Mouse (Mus musculus) left cerebral cortex, adult 18-20 months (tissue): ENCODE data around the gene Nelfe. TPM values are rescaled to one million over a fixed set of nuclear protein-coding genes. Genes with fewer than 3 reads are reported as not detected.
A peak's percentile ranks its signal among the peaks of the same experiment; 100 is the strongest.

ENCODE experiments used
- DNase-seq, 2 experiments: peaks; one replicate each; pipeline ENCODE4 v3.0.0; 2021 to 2022; ENCODE audit warnings: low spot score in 2 of 2, mixed read lengths in 1 of 2
- total RNA-seq, 2 experiments: library from RNA; stranded (reverse); gene quantifications; 2 replicates each; pipeline ENCODE4 v1.2.3; 2021

The Nelfe gene
- total RNA-seq, 2 experiments from 2014 or later = 33.8 to 39.7 TPM

GRCm38 (mm10) chr17:34840736-34841307 lies 9.4 kb upstream of the Nelfe start:
- no peak for DNase-seq

- no peak for DNase-seq
These were observed 5.3 kb upstream of the Nelfe start for GRCm38 (mm10) chr17:34844884-34845283.

GRCm38 (mm10) chr17:34847192-34847591 lies 3.0 kb upstream of the Nelfe start:
- no peak for DNase-seq

GRCm38 (mm10) chr17:34847615-34848014 lies 2.6 kb upstream of the Nelfe start:
- DNase-seq = no peak

- no peak for DNase-seq
These were observed 430 bp downstream of the Nelfe start for GRCm38 (mm10) chr17:34850517-34851125.

DNA sequence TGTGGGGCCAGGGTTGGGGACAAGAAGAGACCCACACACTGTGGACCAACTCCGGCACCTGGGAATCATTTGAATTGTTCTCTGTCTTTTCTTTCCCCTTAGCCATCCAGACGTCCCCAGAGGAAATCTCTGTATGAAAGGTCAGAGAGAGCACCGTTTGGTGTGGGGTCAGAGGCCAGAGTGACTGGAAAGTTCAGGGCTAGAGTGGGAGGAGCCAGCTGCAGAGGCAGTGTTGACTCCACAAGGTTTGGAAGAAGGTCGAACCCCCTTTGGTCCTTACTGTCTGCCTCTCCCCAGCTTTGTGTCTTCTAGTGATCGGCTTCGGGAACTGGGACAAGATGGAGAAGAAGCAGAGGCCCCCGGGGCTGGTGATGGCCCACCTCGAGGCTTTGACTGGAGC lies 3.3 kb downstream of the Nelfe start:
- no peak for DNase-seq

DNA sequence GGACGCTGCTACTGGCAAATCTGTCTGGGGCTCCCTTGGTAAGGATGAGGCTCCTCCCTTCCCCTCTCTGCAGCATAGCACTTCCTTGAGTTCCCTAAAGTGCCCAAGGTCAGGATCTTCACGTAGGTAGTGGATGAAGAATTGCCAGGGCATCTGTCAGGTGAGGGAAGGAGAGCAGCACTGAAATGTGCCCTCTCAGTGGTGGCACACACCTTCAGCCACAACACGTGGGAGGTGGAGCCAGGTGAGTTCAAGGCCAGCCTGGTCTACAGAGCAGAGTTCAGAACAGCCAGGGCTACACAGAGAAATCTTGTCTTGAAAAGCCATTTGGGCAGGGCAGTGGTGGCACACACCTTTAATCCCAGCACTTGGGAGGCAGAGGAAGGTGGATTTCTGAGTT lies 4.6 kb downstream of the Nelfe start:
- DNase-seq = no peak

GRCm38 (mm10) chr17:34855825-34856224 lies 5.6 kb downstream of the Nelfe start:
- DNase-seq = peak; percentile 17 to 42

- DNase-seq = no peak
These were observed 8.5 kb downstream of the Nelfe start for GRCm38 (mm10) chr17:34858670-34859069.

DNA sequence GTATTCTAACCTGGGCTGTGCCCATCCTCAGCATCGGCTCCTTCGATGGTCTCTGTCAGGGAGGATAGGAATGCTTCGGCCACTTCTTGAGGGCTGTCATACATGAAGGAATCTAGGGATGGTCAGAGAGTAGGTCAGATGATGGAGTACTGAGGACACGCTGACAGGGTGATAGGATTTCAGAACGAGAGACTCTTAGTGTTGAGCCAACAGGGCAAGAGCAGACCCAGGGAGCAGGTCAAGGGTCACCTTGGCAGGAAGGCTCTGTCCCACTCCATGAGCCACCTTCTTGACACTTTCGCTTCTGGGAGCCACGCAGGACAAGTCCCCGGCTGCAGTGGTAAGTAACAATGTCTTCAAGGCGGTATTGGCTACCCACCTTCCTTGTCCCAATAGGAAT lies 10.3 kb downstream of the Nelfe start:
- DNase-seq = no peak

- DNase-seq = no peak
These were observed 11.7 kb downstream of the Nelfe start for GRCm38 (mm10) chr17:34861704-34862415.

DNA sequence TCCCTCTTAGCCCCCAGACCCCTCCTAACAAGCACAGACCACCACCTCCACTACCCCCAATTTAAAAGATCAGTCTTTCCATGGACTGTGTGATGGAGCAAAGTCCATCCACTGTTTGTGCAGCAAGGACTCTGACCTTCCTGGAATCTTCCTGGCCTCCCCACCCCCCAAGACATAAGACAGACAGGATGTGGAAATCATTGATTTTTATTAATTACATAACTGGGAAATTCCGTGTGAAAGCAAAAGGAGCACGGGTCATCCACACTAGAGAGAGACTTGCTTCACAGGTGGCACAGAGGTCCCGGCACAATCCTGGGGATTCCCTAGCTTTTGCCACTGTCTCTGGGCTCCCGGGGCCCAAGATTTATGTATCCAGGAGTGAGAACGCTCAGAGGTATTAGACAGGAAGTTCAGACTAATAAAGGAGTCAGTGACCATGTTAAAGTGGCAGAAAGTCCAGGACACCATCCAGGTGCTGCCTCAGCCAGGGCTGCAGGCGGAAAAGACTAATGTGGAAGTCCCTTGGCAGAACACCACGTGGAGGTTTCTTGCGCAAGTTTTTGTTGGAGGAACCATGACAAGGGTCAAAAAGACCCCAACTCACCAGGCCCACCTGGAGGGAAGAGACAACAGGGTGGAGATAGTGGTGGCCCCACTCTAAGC lies 12.4 kb downstream of the Nelfe start, which contains the start of gene Cfb:
Gene Cfb, minus strand, starts transcription at position 103 of the 666 bp plus-strand sequence.
- DNase-seq = no peak

GRCm38 (mm10) chr17:34865981-34866380 lies 15.8 kb downstream of the Nelfe start:
- DNase-seq = no peak

- no peak for DNase-seq
These were observed 24.1 kb downstream of the Nelfe start for GRCm38 (mm10) chr17:34874321-34874720.

GRCm38 (mm10) chr17:34879336-34879879 lies 29.2 kb downstream of the Nelfe start, which contains the start of gene Zbtb12:
Zbtb12 (plus strand) TSS chr17:34879483.
- DNase-seq = no peak

GRCm38 (mm10) chr17:34881166-34881565 lies 31.0 kb downstream of the Nelfe start:
- no peak for DNase-seq

DNA sequence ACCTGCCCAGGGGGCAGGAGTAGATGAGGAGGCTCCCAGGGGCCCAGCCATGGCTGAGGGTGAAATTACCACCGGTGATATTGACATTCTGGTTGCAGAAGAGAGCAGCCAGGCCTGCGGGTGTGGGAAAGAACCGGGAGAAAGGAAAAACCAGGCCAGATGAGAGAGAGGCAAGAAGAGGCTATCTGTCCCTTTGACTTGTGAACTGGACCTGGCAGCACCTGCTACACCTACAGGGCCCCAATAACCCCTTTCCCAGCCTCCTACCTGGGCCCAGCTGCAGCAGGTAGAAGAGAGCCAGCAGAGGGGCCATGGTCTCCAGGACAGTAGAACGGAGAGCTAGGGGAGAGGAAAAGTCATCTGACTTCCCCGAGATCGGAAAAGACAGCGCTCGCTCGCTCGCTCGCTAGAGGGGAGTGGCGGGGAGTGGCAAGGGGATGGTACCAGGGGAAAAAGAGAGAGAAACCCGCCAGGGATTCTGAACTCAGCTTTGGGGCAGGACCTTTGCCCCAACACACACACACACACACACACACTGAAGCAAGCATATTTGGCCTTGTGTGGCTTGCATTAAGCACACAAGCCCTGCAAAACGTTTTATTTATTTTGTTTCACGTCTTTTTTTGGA lies 31.6 kb downstream of the Nelfe start, which contains the start of gene Gm20547:
Gene Gm20547, minus strand, starts transcription at position 360 of the 628 bp plus-strand sequence.
- no peak for DNase-seq

DNA sequence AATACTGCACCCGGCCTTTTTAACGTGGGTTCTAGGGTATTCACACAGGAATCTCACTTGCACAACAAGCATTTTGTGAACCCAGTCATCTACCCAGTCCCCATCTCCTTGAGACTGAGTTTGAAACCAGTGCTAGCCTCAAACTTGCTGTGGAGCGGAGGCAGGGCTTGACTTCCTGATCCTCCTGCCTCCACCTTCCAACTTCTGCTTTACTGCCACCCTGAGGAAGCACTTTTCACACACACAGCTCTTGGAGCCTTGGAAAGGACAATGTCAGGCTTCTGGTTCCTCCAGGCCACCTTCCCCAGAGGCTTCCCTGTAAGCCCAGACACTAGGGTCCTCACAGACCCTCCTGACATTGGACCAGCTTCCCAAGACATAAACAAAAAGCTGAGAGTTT lies 33.1 kb downstream of the Nelfe start:
- DNase-seq = no peak

- no peak for DNase-seq
These were observed 34.5 kb downstream of the Nelfe start for GRCm38 (mm10) chr17:34884704-34885103.

DNA sequence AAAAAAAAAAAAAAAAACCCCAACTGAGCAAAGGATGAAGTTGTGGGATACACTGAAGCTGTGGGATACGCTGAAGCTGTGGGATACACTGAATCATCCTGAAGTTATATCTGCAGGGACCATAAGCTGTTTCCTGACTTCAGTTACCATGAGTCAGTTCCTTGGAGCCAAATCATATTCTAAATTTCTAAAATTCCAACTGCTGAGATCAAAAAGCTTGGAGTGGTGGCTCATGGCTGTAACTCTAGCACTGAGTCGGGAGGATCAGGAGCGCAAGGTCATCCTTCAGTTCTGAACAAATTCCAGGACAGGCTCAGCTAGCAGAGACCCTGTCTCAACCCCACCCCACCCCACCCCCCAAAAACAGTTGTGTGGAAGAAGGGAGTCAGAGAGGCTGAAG lies 35.4 kb downstream of the Nelfe start:
- no peak for DNase-seq

DNA sequence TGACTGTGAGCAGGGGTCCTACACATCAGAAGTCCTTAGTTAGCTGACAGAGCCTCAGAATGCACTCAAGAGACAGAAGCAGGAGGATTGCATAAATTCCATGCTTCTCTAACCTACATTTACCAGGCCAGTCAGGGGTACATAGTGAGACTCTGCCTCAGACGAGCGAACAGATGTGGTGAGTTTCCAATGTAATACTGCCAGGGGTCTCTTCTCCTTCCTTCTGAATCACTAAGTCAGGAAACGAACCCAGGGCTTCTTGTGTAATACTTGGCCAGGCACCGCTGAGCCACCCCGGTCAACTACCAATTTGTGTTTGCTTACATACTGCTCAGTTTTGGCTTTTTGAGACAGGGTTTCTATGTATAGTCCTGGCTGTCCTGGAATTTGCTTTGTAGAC lies 37.8 kb downstream of the Nelfe start:
- DNase-seq = no peak
